Mouse (Mus musculus): Measurements from ENCODE around the gene Mpzl1. TPM values are rescaled to one million over a fixed set of nuclear protein-coding genes. Genes with fewer than 3 reads are reported as not detected.

The Mpzl1 gene
- polyA plus RNA-seq, 1 experiment from 2014 or later = 157 TPM

- Histone ChIP-seq H3K27ac (no peak overlapping the region), H3K9me3 (no peaks in the 10 kb centered on the region), H3K9ac (no peak overlapping the region), H3K36me3 (peaks cover 23% of the 10 kb centered on the region), H3K4me2 (no peak overlapping the region), H3K4me1 (replicated peaks) (peaks cover 4% of the 10 kb centered on the region; the same call in 1 of the 2 replicates), H3K4me3 (no peak overlapping the region), H3K27me3 (no peaks in the 10 kb centered on the region)
- no peak for ATAC-seq (ENCODE audit: low FRiP score)
- 75% methylated on average over 8 of the region's 8 CpGs for WGBS
These were observed 46.5 kb downstream of the Mpzl1 start for GRCm38 (mm10) chr1:165587845-165588244.

- no peak overlapping the region for H3K4me3 ChIP-seq
- peaks cover 9% of the 10 kb centered on the region for H3K36me3 ChIP-seq
- H3K9me3 ChIP-seq = no peaks in the 10 kb centered on the region
- no peak overlapping the region for H3K27ac ChIP-seq
- peaks cover 4% of the 10 kb centered on the region; the same call in 1 of the 2 replicates for H3K4me1 ChIP-seq (replicated peaks)
- no peak for ATAC-seq (ENCODE audit: low FRiP score)
- 92% methylated on average over 1 of the region's 1 CpGs for WGBS
- H3K9ac ChIP-seq = no peak overlapping the region
- no peak overlapping the region for H3K4me2 ChIP-seq
- no peaks in the 10 kb centered on the region for H3K27me3 ChIP-seq
These were observed 48.0 kb downstream of the Mpzl1 start for GRCm38 (mm10) chr1:165586366-165586765.

GRCm38 (mm10) chr1:165585389-165586104, 48.8 kb downstream of the Mpzl1 start:
- WGBS = 74% methylated on average over 14 of the region's 14 CpGs
- no peaks in the 10 kb centered on the region for H3K9me3 ChIP-seq
- no peak overlapping the region for H3K4me2 ChIP-seq
- H3K27me3 ChIP-seq = no peaks in the 10 kb centered on the region
- 0 out of 2 replicates have a peak, but pooled peaks cover under 1% of the 10 kb centered on the region for H3K36me3 ChIP-seq
- peaks cover 4% of the 10 kb centered on the region; the same call in 1 of the 2 replicates for H3K4me1 ChIP-seq (replicated peaks)
- H3K9ac ChIP-seq = no peak overlapping the region
- no peak overlapping the region for H3K4me3 ChIP-seq
- H3K27ac ChIP-seq = peak overlapping the region; percentile 18; the same call in 1 of the 2 replicates
- ATAC-seq (ENCODE audit: low FRiP score) = no peak

GRCm38 (mm10) chr1:165583529-165584184, 50.7 kb downstream of the Mpzl1 start:
- 35% methylated on average over 12 of the region's 12 CpGs for WGBS

GRCm38 (mm10) chr1:165581255-165581654, 53.1 kb downstream of the Mpzl1 start:
- H3K9ac ChIP-seq = no peak overlapping the region
- H3K4me2 ChIP-seq = no peak overlapping the region
- no peak overlapping the region for H3K4me3 ChIP-seq
- no peaks in the 10 kb centered on the region for H3K27me3 ChIP-seq
- H3K4me1 ChIP-seq (replicated peaks) = no peaks in the 10 kb centered on the region
- 90% methylated on average over 3 of the region's 3 CpGs for WGBS
- ATAC-seq (ENCODE audit: low FRiP score) = no peak
- H3K9me3 ChIP-seq = no peaks in the 10 kb centered on the region
- no peaks in the 10 kb centered on the region for H3K36me3 ChIP-seq
- H3K27ac ChIP-seq = no peak overlapping the region

More at GRCm38 (mm10) chr1:165583529-165584184, 50.7 kb downstream of the Mpzl1 start:
- H3K4me1 ChIP-seq (replicated peaks) = no peaks in the 10 kb centered on the region
- peak; percentile 71 for ATAC-seq (ENCODE audit: low FRiP score)
- H3K36me3 ChIP-seq = no peaks in the 10 kb centered on the region
- H3K27ac ChIP-seq = no peak overlapping the region
- H3K9ac ChIP-seq = no peak overlapping the region
- H3K27me3 ChIP-seq = no peaks in the 10 kb centered on the region
- no peak overlapping the region for H3K4me3 ChIP-seq
- H3K4me2 ChIP-seq = no peak overlapping the region
- H3K9me3 ChIP-seq = no peaks in the 10 kb centered on the region

- ATAC-seq (ENCODE audit: low FRiP score) = no peak
- no peak overlapping the region for H3K4me3 ChIP-seq
- 52% methylated on average over 5 of the region's 5 CpGs for WGBS
These were observed 55.0 kb downstream of the Mpzl1 start for GRCm38 (mm10) chr1:165579332-165579731.

GRCm38 (mm10) chr1:165576459-165577112, 57.8 kb downstream of the Mpzl1 start:
- Histone ChIP-seq H3K27me3 (no peaks in the 10 kb centered on the region), H3K4me2 (no peak overlapping the region), H3K36me3 (no peaks in the 10 kb centered on the region), H3K27ac (no peak overlapping the region), H3K4me1 (replicated peaks) (no peaks in the 10 kb centered on the region), H3K9me3 (no peaks in the 10 kb centered on the region), H3K4me3 (no peak overlapping the region), H3K9ac (no peak overlapping the region)
- no peak for ATAC-seq (ENCODE audit: low FRiP score)
- 85% methylated on average over 9 of the region's 9 CpGs for WGBS

More at GRCm38 (mm10) chr1:165579332-165579731, 55.0 kb downstream of the Mpzl1 start:
- Histone ChIP-seq H3K9ac (no peak overlapping the region), H3K9me3 (no peaks in the 10 kb centered on the region), H3K27ac (no peak overlapping the region), H3K36me3 (no peaks in the 10 kb centered on the region), H3K4me1 (replicated peaks) (no peaks in the 10 kb centered on the region), H3K27me3 (no peaks in the 10 kb centered on the region), H3K4me2 (no peak overlapping the region)

- Histone ChIP-seq H3K4me3 (no peak overlapping the region), H3K27me3 (no peaks in the 10 kb centered on the region), H3K4me2 (no peak overlapping the region), H3K9ac (no peak overlapping the region), H3K4me1 (replicated peaks) (no peaks in the 10 kb centered on the region), H3K36me3 (no peaks in the 10 kb centered on the region), H3K9me3 (no peaks in the 10 kb centered on the region), H3K27ac (no peak overlapping the region)
- no peak for ATAC-seq (ENCODE audit: low FRiP score)
- 86% methylated on average over 4 of the region's 4 CpGs for WGBS
These were observed 58.3 kb downstream of the Mpzl1 start for GRCm38 (mm10) chr1:165576005-165576404.

GRCm38 (mm10) chr1:165567466-165567865, 66.9 kb downstream of the Mpzl1 start:
- H3K9ac ChIP-seq = no peak overlapping the region
- no peak overlapping the region for H3K4me2 ChIP-seq
- no peaks in the 10 kb centered on the region for H3K36me3 ChIP-seq
- H3K27ac ChIP-seq = no peak overlapping the region
- no peaks in the 10 kb centered on the region for H3K9me3 ChIP-seq
- no peak overlapping the region for H3K4me3 ChIP-seq
- no peaks in the 10 kb centered on the region for H3K4me1 ChIP-seq (replicated peaks)
- no peaks in the 10 kb centered on the region for H3K27me3 ChIP-seq
- no peak for ATAC-seq (ENCODE audit: low FRiP score)
- WGBS = 76% methylated on average over 7 of the region's 7 CpGs

- H3K4me2 ChIP-seq = no peak overlapping the region
These were observed 69.1 kb downstream of the Mpzl1 start for GRCm38 (mm10) chr1:165565283-165565682.

GRCm38 (mm10) chr1:165559073-165559472, 75.3 kb downstream of the Mpzl1 start:
- Histone ChIP-seq H3K36me3 (no peaks in the 10 kb centered on the region), H3K4me1 (replicated peaks) (no peaks in the 10 kb centered on the region), H3K27ac (no peak overlapping the region), H3K9ac (no peak overlapping the region), H3K9me3 (no peaks in the 10 kb centered on the region), H3K27me3 (no peaks in the 10 kb centered on the region), H3K4me3 (no peak overlapping the region), H3K4me2 (no peak overlapping the region)
- WGBS = 93% methylated on average over 9 of the region's 9 CpGs
- ATAC-seq (ENCODE audit: low FRiP score) = no peak

More at GRCm38 (mm10) chr1:165565283-165565682, 69.1 kb downstream of the Mpzl1 start:
- no peaks in the 10 kb centered on the region for H3K36me3 ChIP-seq
- H3K4me3 ChIP-seq = no peak overlapping the region
- no peaks in the 10 kb centered on the region for H3K9me3 ChIP-seq
- no peaks in the 10 kb centered on the region for H3K4me1 ChIP-seq (replicated peaks)
- 92% methylated on average over 4 of the region's 4 CpGs for WGBS
- no peak overlapping the region for H3K27ac ChIP-seq
- no peaks in the 10 kb centered on the region for H3K27me3 ChIP-seq
- ATAC-seq (ENCODE audit: low FRiP score) = no peak
- H3K9ac ChIP-seq = no peak overlapping the region

- H3K36me3 ChIP-seq = no peaks in the 10 kb centered on the region
- WGBS = 80% methylated on average over 2 of the region's 2 CpGs
- peaks cover 7% of the 10 kb centered on the region; the same call in 1 of the 2 replicates for H3K9me3 ChIP-seq
- H3K9ac ChIP-seq = no peak overlapping the region
- H3K4me1 ChIP-seq (replicated peaks) = no peaks in the 10 kb centered on the region
- H3K27me3 ChIP-seq = no peaks in the 10 kb centered on the region
- no peak overlapping the region for H3K27ac ChIP-seq
- H3K4me3 ChIP-seq = no peak overlapping the region
- no peak for ATAC-seq (ENCODE audit: low FRiP score)
- H3K4me2 ChIP-seq = no peak overlapping the region
These were observed 77.6 kb downstream of the Mpzl1 start for GRCm38 (mm10) chr1:165556711-165557110.
